Mouse (Mus musculus) MEL (cell line): ENCODE measurements around the gene Psat1. TPM values are rescaled to one million over a fixed set of nuclear protein-coding genes. Genes with fewer than 3 reads are reported as not detected.

Experiments used
- DNase-seq: peaks from one replicate; pipeline ENCODE4 v3.0.0; 2011; ENCODE audit warnings: low read depth, low spot score
- H3K27ac ChIP-seq: 2 replicates; pipeline ENCODE4 v1.5.1; 2012; ENCODE audit warnings: low read depth, mild to moderate bottlenecking, control low read depth, low read length, moderate library complexity; ENCODE audit not compliant: control insufficient read depth
- H3K27me3 ChIP-seq, 2 experiments: fragments of 150-350 bp in 1 of 2; sonication (generic) in 1 of 2; 2 replicates each; pipeline ENCODE4 v1.6.1; 2012; ENCODE audit warnings: low read length in 2 of 2, mild to moderate bottlenecking in 2 of 2, improper control_type of control experiment in 1 of 2, moderate library complexity in 1 of 2; ENCODE audit not compliant: insufficient read depth in 2 of 2, control insufficient read depth in 1 of 2
- H3K36me3 ChIP-seq, 2 experiments: 2 replicates each; pipeline ENCODE4 v1.6.1; 2012 to 2014; ENCODE audit warnings: low read length in 2 of 2, improper control_type of control experiment in 1 of 2, inconsistent platforms in 1 of 2, mild to moderate bottlenecking in 1 of 2; ENCODE audit not compliant: insufficient read depth in 2 of 2, control insufficient read depth in 1 of 2
- H3K4me1 ChIP-seq, 2 experiments: fragments of 150-350 bp in 1 of 2; sonication (generic) in 1 of 2; 2 replicates each; pipeline ENCODE4 v1.6.1; 2012; ENCODE audit warnings: low read length in 2 of 2, improper control_type of control experiment in 1 of 2, mild to moderate bottlenecking in 1 of 2; ENCODE audit not compliant: insufficient read depth in 2 of 2, control insufficient read depth in 1 of 2
- H3K4me3 ChIP-seq, 2 experiments: fragments of 150-350 bp in 1 of 2; sonication (generic) in 1 of 2; 2 replicates each; pipeline ENCODE4 v1.5.1; 2012; ENCODE audit warnings: low read depth in 2 of 2, low read length in 2 of 2, mild to moderate bottlenecking in 2 of 2, moderate library complexity in 2 of 2, control low read depth in 1 of 2, improper control_type of control experiment in 1 of 2; ENCODE audit not compliant: control insufficient read depth in 1 of 2, insufficient read depth in 1 of 2
- H3K79me2 ChIP-seq: 2 replicates; pipeline ENCODE4 v1.6.1; 2012; ENCODE audit warnings: mild to moderate bottlenecking, low read length, moderate library complexity; ENCODE audit not compliant: control insufficient read depth, poor library complexity, insufficient read depth
- H3K9ac ChIP-seq: 2 replicates; pipeline ENCODE4 v1.6.1; 2012; ENCODE audit warnings: low read depth, mild to moderate bottlenecking, control low read depth, low read length, moderate library complexity; ENCODE audit not compliant: control insufficient read depth, poor library complexity, severe bottlenecking
- H3K9me3 ChIP-seq: fragments of 150-350 bp; sonication (generic); replicated peaks from 2 replicates; pipeline ENCODE4 v1.6.1; 2012; ENCODE audit warnings: mild to moderate bottlenecking, low read length, improper control_type of control experiment, moderate library complexity; ENCODE audit not compliant: insufficient read depth
- BHLHE40 ChIP-seq: IDR thresholded peaks from 2 replicates; pipeline ENCODE4 v1.6.1; 2012; ENCODE audit warnings: low read depth, mild to moderate bottlenecking, inconsistent platforms, low read length, improper control_type of control experiment, borderline replicate concordance
- CTCF ChIP-seq, 3 experiments: IDR thresholded peaks in 2 of 3; conservative IDR thresholded peaks in 1 of 3; 2 replicates each; pipeline ENCODE4 v1.5.1; 2011 to 2012; ENCODE audit warnings: low read length in 3 of 3, low read depth in 2 of 3, mild to moderate bottlenecking in 2 of 3, improper control_type of control experiment in 1 of 3, inconsistent platforms in 1 of 3, mixed read lengths in 1 of 3, moderate library complexity in 1 of 3; ENCODE audit not compliant: control insufficient read depth in 1 of 3, insufficient read depth in 1 of 3, poor library complexity in 1 of 3, severe bottlenecking in 1 of 3
- ELF1 ChIP-seq: IDR thresholded peaks from 2 replicates; pipeline ENCODE4 v1.6.1; 2014; ENCODE audit warnings: low read depth, mild to moderate bottlenecking, inconsistent platforms, low read length, improper control_type of control experiment, moderate library complexity
- ETS1 ChIP-seq: IDR thresholded peaks from 2 replicates; pipeline ENCODE4 v1.6.1; 2012; ENCODE audit warnings: low read depth, mild to moderate bottlenecking, inconsistent platforms, low read length, improper control_type of control experiment, moderate library complexity
- JUND ChIP-seq: IDR thresholded peaks from 2 replicates; pipeline ENCODE4 v1.6.1; 2011; ENCODE audit warnings: low read depth, mild to moderate bottlenecking, improper control_type of control experiment, low read length
- KAT2A ChIP-seq: conservative IDR thresholded peaks from 2 replicates; pipeline ENCODE4 v1.6.1; 2012; ENCODE audit warnings: low read depth, low read length, improper control_type of control experiment, inconsistent platforms
- MAX ChIP-seq: IDR thresholded peaks from 2 replicates; pipeline ENCODE4 v1.6.1; 2011; ENCODE audit warnings: low read length, improper control_type of control experiment
- MAZ ChIP-seq: IDR thresholded peaks from 2 replicates; pipeline ENCODE4 v1.6.1; 2012; ENCODE audit warnings: low read depth, mild to moderate bottlenecking, inconsistent platforms, low read length, improper control_type of control experiment
- MEF2A ChIP-seq: IDR thresholded peaks from 2 replicates; pipeline ENCODE4 v1.6.1; 2014; ENCODE audit warnings: low read depth, mild to moderate bottlenecking, inconsistent platforms, low read length, improper control_type of control experiment; ENCODE audit not compliant: poor library complexity, insufficient replicate concordance, severe bottlenecking; ENCODE audit errors: extremely low read depth
- MXI1 ChIP-seq: IDR thresholded peaks from 2 replicates; pipeline ENCODE4 v1.6.1; 2011; ENCODE audit warnings: mild to moderate bottlenecking, low read depth, low read length, improper control_type of control experiment
- MYB ChIP-seq: IDR thresholded peaks from 2 replicates; pipeline ENCODE4 v1.6.1; 2011; ENCODE audit warnings: mild to moderate bottlenecking, low read depth, low read length, improper control_type of control experiment
- MYC ChIP-seq: IDR thresholded peaks from 2 replicates; pipeline ENCODE4 v1.6.1; 2011; ENCODE audit warnings: low read depth, mild to moderate bottlenecking, low read length, improper control_type of control experiment, moderate library complexity
- POLR2A ChIP-seq, 2 experiments: IDR thresholded peaks; 2 replicates each; pipeline ENCODE4 v1.6.1; 2011 to 2012; ENCODE audit warnings: low read length in 2 of 2, mild to moderate bottlenecking in 2 of 2, control low read depth in 1 of 2, improper control_type of control experiment in 1 of 2, low read depth in 1 of 2, moderate library complexity in 1 of 2; ENCODE audit not compliant: control insufficient read depth in 1 of 2, insufficient read depth in 1 of 2, poor library complexity in 1 of 2
- POLR2AphosphoS2 ChIP-seq: IDR thresholded peaks from 2 replicates; pipeline ENCODE4 v1.6.1; 2011; ENCODE audit warnings: low read length, improper control_type of control experiment
- POLR2AphosphoS5 ChIP-seq: IDR thresholded peaks from 2 replicates; pipeline ENCODE4 v1.6.1; 2012; ENCODE audit warnings: low read depth, borderline replicate concordance, mild to moderate bottlenecking, inconsistent platforms, low read length, moderate library complexity, mixed read lengths
- RAD21 ChIP-seq: IDR thresholded peaks from 2 replicates; pipeline ENCODE4 v1.6.1; 2011; ENCODE audit warnings: mild to moderate bottlenecking, low read depth, low read length, improper control_type of control experiment
- RCOR1 ChIP-seq: IDR thresholded peaks from 2 replicates; pipeline ENCODE4 v1.6.1; 2012; ENCODE audit warnings: low read depth, mild to moderate bottlenecking, inconsistent platforms, low read length, improper control_type of control experiment
- SMC3 ChIP-seq: IDR thresholded peaks from 2 replicates; pipeline ENCODE4 v1.6.1; 2011; ENCODE audit warnings: low read depth, low read length, improper control_type of control experiment
- TAL1 ChIP-seq: IDR thresholded peaks from 2 replicates; pipeline ENCODE4 v1.6.1; 2012; ENCODE audit warnings: mild to moderate bottlenecking, inconsistent platforms, low read length, moderate library complexity, mixed read lengths
- TCF12 ChIP-seq: IDR thresholded peaks from 2 replicates; pipeline ENCODE4 v1.6.1; 2014; ENCODE audit warnings: low read depth, mild to moderate bottlenecking, inconsistent platforms, low read length, improper control_type of control experiment, moderate library complexity
- ZC3H11A ChIP-seq: IDR thresholded peaks from 2 replicates; pipeline ENCODE4 v1.6.1; 2012; ENCODE audit warnings: low read depth, mild to moderate bottlenecking, inconsistent platforms, low read length, improper control_type of control experiment
- ZNF384 ChIP-seq: IDR thresholded peaks from 2 replicates; pipeline ENCODE4 v1.6.1; 2012; ENCODE audit warnings: low read depth, mild to moderate bottlenecking, inconsistent platforms, low read length, improper control_type of control experiment
- polyA plus RNA-seq, 2 experiments: library from polyadenylated mRNA; stranded (reverse) in 1 of 2; unstranded in 1 of 2; fragments of >175 nt in 1 of 2; fragments of >200 nt in 1 of 2; gene quantifications; 2 replicates each; pipeline versions ENCODE4 v1.2.1 to v1.2.4; 2012; ENCODE audit warnings: low replicate concordance in 2 of 2, low read depth in 1 of 2; ENCODE audit not compliant: insufficient read length in 2 of 2, insufficient read depth in 1 of 2, missing spikeins in 1 of 2
- total RNA-seq: library from RNA; depleted of rRNA; stranded (reverse); fragments of 300-350 nt; gene quantifications from 2 replicates; pipeline ENCODE4 v1.2.3, GENCODE M21; 2012

The Psat1 gene
- total and polyA plus RNA-seq, 3 experiments = 201 to 552 (median 484) TPM

DNA sequence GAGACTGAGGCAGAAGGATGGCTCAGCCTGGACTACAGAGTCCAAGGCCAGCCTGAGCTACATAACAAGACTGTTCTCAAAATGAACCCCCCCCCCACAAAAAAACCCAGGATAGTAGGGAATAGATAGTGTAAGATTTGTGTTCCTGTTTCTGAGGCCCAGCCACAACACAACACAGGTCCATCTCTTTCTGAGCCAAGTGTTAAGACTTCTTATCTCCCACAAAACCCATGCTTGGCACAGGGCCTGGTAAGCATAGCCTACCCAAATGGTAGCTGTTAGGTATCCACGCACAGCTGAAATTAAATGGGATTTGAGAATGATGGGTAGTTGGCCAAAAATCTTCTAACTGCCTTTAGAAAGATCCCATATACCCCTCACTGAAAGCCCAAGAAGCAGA is 36.6 kb downstream of the Psat1 start (continued):
- TF ChIP-seq MAX = no peak
- no peak for TF ChIP-seq MYC

DNA sequence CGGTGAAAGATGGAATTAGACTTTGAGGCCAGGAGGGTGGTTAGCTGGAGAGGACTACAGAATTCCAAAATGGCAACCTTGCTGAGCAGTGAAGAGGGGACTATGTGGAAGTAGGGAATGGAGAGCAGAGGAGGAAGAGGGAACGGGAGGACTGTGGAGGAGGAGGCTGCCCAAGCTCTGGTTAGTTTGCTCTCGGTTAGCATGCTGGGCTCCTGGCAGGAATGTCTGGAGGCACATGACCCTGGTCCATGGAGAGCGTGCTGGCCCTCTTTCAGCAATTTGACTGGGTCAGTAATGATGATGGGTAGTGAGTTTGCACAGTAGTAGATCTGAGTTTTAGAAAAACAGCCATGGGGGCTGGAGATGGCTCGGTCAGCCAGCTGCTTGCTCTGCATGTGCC is 39.1 kb downstream of the Psat1 start:
- Histone ChIP-seq H3K27me3 (no peaks in the 10 kb centered on the region), H3K27ac (no peak overlapping the region), H3K79me2 (no peaks in the 10 kb centered on the region), H3K4me1 (peaks cover 6 to 20% of the 10 kb centered on the region in 2 experiments), H3K36me3 (peaks cover 26 to 27% of the 10 kb centered on the region in 2 experiments), H3K9ac (no peak overlapping the region), H3K4me3 (no peak overlapping the region), H3K9me3 (no peaks in the 10 kb centered on the region)
- TF ChIP-seq CTCF (IDR thresholded peaks at IDR 0.05 in 2 of 3, conservative IDR thresholded peaks at IDR 0.05 in 1 of 3; ENCODE audit: control insufficient read depth in 1 of 3, insufficient read depth in 1 of 3, low read depth in 2 of 3, low read length in 3 of 3, poor library complexity in 1 of 3, severe bottlenecking in 1 of 3) (no peak), MYB (no peak), SMC3 (no peak), TCF12 (no peak), TAL1 (no peak), MAZ (no peak), ETS1 (no peak), POLR2A (IDR thresholded peaks at IDR 0.05; ENCODE audit: control insufficient read depth in 1 of 2, insufficient read depth in 1 of 2, low read depth in 1 of 2, low read length in 2 of 2, poor library complexity in 1 of 2) (no peak), MEF2A (no peak), RAD21 (no peak), BHLHE40 (no peak), POLR2AphosphoS5 (no peak), ZC3H11A (no peak), ELF1 (no peak), MAX (no peak), KAT2A (no peak), RCOR1 (no peak), JUND (no peak), ZNF384 (no peak)
- DNase-seq = no peak

DNA sequence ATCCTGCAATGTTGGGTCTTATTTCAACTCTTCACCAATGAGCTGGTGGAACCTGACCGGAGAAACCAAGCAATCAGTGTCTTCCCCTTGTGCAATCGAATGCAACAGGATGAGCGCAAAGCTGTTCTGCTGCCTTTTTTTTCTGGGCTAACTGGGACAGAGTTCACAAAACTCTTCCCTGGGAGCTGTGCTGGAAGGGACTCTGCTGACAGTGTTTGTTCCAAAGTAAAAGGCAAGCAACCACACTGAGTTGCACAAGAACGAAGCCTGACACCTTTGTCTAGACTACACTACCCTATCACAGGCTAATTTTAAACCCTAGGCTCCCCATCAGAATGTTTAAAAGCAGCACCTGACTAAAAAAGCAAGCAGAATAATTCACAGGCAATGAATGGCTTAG is 42.4 kb downstream of the Psat1 start:
- no peaks in the 10 kb centered on the region for H3K4me1 ChIP-seq
- TF ChIP-seq MXI1 (no peak), KAT2A (no peak), POLR2AphosphoS2 (no peak)
- TF ChIP-seq, all 39 proteins: peak for 0
- no peak for DNase-seq
- Histone ChIP-seq H3K27ac (no peak overlapping the region), H3K36me3 (peaks cover 0 to 24% of the 10 kb centered on the region in 2 experiments; a peak in 2 of 4 replicates), H3K4me3 (no peak overlapping the region), H3K27me3 (no peaks in the 10 kb centered on the region), H3K9me3 (no peaks in the 10 kb centered on the region), H3K79me2 (no peaks in the 10 kb centered on the region), H3K9ac (no peak overlapping the region)
